Mouse (Mus musculus): ENCODE measurements around the gene Mtg1.
"Not testable (repeated sequence)": the region's sequence is repeated elsewhere in the genome, so short reads cannot be mapped to it uniquely, and the experiment has no call there.

The Mtg1 gene

DNA sequence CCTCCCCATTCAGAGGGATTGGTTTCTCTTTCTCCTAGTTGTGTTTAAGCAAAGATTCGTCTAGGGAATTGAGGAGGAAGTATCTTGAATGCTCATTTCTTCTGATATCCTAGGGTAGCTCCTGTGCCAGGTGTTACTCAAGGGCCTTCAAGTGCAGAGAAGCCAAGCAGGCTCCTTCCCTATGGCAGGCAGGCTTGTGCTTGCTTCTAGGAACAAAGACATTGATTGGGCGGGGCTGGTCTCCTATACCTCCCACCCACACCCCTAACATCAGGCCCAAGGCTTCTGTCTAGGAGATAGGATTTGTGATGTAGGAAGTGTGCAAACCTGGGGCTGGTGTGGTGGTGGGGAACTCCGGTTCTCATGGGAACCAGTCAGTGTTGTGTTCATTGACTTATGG is 10.4 kb upstream of the Mtg1 start:
- no peak for DNase-seq (ENCODE audit: low read depth, low spot score)

DNA sequence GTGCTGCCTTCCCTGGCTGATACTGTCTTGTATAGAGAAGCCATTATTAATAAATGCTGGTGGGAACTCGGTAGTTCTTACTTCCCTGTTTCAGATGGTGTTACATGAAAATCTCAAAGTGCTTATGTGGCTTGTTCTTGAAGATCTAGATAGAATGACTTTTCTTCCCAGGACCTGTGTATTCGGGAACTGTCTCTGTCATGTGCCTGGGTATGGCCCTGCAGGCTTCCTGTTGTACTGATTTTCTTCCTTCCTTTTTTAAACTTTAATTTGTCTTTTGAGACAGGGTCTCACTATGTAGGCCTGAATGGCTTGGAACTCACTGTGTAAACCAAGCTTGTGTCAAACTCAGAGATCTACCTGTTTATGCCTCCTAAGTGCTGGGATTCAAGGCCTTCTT is 9.5 kb upstream of the Mtg1 start:
- no peak for DNase-seq (ENCODE audit: low read depth, low spot score)

DNA sequence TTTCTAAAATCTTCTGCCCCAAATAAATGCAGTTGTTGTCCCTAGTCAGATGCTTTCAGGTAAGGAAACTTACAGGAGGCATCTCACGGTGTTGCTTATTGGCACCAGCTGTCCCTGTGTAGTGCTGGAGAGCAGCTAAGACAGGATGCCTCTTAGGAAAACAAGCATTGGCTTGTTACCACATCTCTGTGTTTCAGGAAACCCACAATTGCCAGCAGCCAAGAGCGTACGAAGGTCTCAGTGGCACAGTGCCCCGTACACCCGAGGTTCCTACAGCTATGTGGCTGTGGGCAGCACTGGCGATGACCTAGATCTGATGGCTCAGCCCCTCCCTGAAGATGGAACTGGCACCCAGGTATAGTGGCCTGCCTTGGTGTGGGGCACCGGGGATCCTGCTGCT is 5.2 kb upstream of the Mtg1 start:
- DNase-seq (ENCODE audit: low read depth, low spot score) = not testable (repeated sequence)

DNA sequence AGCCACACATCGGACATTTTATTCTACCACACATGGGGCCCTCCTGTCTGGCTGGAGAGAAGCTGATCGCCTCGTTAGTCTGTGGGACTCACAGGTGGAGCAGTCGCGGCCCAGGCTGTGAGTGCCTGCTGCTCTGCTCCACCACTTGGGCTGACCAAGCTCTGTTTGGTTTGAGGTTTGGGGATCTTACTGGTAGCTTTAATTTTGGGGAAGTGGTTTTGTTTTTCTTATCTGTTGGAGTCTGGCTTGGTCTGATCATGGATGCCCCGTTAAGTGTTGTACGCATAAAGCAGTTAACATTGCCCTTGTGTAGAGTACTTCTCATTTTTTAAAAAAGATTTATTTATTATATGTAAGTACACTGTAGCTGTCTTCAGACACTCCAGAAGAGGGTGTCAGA is 3.3 kb upstream of the Mtg1 start:
- DNase-seq (ENCODE audit: low read depth, low spot score) = not testable (repeated sequence)

DNA sequence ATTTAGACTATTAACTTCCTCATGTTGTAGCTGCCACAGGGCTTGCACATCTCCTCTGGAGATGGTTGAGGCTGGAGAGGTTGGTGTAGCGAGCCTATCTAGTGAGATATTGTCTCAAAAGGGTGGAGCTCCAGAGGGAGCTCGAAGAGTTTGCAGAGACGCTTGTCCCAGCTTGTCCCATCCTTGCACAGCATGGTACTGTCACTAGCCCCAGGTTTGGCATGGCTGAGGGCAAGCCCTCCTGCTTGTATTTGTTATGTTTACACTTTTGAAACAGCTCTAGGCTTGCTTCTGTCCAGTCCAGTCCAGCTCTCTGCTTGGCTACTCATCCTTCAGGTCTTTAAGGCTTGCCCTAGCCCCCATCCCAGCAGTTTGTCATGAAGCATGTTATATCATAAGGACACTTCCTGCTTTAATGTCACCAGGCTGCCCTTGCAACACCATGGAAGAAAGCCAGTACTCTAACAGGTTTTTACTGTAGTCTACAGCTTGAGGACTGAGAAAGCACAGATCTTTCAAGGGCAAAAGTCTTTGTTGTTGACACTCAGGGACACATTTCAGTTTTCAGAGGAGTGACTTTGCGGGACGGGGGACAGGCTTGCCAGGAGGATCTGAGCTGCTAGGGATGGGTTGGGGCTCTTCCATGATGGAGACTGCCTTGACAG is 2.1 kb upstream of the Mtg1 start:
- no peak for DNase-seq (ENCODE audit: low read depth, low spot score)

DNA sequence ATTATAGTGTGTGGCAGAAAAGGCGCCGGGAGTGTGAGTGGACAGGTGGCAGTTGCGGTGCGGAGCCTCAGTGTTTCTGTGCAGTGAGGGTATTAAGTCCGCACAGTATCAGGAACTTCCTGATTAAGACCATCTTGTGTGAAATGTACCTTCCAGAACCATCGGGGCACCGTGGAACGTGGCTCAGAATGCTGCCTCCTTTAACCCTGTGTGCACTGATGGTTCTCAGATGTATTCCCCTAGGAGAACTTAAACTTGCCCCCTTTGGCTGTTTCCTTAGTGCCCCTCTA is 602 bp downstream of the Mtg1 start:
- no peak for DNase-seq (ENCODE audit: low read depth, low spot score)

- DNase-seq (ENCODE audit: low read depth, low spot score) = peak; percentile 67
Measured at GRCm38 (mm10) chr7:140141350-140141749, 4.0 kb downstream of the Mtg1 start.

GRCm38 (mm10) chr7:140144550-140144949 is 7.2 kb downstream of the Mtg1 start:
- no peak for DNase-seq (ENCODE audit: low read depth, low spot score)

GRCm38 (mm10) chr7:140153383-140153782 is 16.0 kb downstream of the Mtg1 start:
- DNase-seq (ENCODE audit: low read depth, low spot score) = peak; percentile 33

- DNase-seq (ENCODE audit: low read depth, low spot score) = no peak
Measured at GRCm38 (mm10) chr7:140153829-140154217, 16.5 kb downstream of the Mtg1 start.

DNA sequence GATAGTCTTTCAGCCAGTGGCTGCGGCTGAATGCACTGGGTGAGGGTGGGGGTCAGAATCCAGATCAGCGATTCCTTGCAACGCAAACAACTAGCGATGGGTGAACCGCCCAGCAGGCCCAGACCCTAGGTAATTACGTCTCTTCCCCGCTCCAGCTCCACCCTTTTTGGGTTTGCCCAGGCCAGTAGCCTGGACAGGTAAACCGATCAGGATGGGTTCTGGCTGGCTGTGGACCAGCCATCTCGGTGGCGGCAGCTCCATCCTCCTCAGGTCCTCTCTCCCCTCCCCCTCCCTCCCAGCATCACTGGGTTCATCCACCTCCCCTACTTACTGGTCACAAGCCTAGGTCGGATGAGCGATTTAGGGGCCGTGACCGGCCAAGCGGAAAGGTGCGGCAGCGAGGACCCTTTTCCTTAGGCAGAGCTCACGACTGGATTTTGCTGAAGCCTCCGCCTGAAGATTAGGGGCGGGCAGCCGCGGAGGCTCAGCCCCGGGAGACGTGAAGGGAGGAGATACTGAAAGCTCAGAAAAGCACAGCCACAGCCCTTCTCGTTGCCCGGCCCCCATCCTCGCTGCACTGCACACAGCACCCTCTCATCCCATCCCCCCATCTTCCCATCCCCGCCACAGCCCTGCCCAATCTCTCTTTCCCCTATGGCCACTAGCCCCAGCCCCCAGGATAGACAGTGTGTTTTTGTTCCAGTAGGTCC is 17.0 kb downstream of the Mtg1 start, which contains the start of gene Sprn:
Gene Sprn (minus strand): TSS at position 660 of the 710 bp plus-strand sequence.
- DNase-seq (ENCODE audit: low read depth, low spot score) = peak; percentile 24

GRCm38 (mm10) chr7:140160363-140160762 is 23.0 kb downstream of the Mtg1 start:
- no peak for DNase-seq (ENCODE audit: low read depth, low spot score)

DNA sequence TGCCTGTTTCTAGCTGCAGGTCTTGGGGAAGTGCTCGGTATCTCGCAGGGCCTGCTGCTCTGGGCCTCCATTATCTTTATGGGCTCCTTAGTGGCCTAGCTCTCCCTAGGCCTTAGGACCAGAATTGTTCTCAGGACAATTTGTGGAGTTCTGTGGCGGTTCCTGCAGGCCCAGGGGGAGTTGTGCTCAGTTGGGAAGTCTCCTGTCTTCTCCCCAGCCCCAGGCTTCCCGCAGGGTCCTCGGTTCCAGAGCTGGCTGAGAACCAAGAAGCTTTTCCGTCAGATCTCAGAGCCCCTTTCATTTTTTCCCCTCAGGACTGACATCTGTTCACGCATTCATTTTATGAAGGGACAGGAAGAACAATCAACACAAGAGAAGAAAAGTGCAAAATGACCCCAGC is 27.3 kb downstream of the Mtg1 start, which contains the start of gene Olfr522:
Gene Olfr522 (minus strand): TSS at position 101 of the 400 bp plus-strand sequence.
- no peak for DNase-seq (ENCODE audit: low read depth, low spot score)

DNA sequence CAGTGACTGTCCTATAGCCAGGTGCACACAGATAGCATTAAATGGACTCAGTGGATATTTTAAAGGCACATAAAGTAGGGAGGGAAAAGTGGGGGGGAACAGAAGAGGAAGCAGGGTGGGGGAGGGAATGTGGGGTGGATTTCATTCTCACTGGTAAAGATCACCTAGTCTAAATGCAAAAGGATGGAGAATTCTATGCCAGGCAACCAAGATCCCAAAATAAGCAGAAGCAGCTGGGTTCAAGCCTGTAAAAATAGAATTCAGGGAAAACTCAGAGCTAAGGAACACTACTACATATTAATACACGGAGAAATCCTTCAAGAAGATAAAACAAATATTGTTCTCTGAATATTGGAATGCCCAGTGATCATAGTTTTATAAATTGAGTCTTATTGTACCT is 30.6 kb downstream of the Mtg1 start:
- no peak for DNase-seq (ENCODE audit: low read depth, low spot score)

GRCm38 (mm10) chr7:140169386-140169785 is 32.0 kb downstream of the Mtg1 start:
- DNase-seq (ENCODE audit: low read depth, low spot score) = no peak

DNA sequence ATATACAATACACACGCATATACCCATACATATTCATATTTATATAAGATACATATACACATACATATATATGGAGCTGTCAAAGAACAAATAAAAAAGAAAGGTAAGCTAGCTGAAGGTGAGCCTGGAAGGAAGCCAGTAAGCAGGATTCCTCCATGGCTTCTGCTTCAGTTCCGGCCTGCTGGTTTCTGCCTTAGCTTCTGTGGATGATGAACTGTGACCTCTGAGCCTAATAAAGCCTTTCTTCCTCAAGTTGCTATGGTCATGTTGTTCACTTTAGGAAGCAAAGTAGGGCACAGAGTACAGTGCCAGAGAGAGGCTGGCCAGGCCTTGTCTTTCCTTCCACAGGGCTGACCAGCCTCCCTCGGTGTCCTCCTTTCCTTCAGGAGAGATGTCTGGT is 33.5 kb downstream of the Mtg1 start:
- DNase-seq (ENCODE audit: low read depth, low spot score) = no peak

GRCm38 (mm10) chr7:140172936-140173335 is 35.6 kb downstream of the Mtg1 start, which contains the start of gene Olfr523:
Olfr523 (plus strand) TSS chr7:140173217.
- DNase-seq (ENCODE audit: low read depth, low spot score) = no peak

DNA sequence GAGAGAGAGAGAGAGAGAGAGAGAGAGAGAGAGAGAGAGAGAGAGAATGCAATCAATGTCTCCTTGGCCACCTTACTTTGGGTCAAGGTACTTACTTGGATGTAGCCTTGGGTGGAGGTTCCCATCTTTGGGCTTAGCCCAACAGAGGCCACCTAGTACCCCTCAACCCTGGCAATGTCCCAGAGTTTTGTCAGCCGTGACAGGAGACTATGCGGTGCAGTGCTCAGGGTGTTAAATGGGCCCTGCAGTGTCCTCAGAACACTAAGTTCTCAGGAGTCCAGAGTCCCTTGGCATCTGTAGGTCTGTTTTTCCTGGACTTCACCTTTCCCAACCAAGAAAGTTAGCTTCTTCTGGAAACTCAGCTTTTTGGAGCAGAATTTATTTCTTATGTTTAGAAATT is 41.8 kb downstream of the Mtg1 start:
- no peak for DNase-seq (ENCODE audit: low read depth, low spot score)

- DNase-seq (ENCODE audit: low read depth, low spot score) = no peak
Measured at GRCm38 (mm10) chr7:140180692-140181091, 43.3 kb downstream of the Mtg1 start.

DNA sequence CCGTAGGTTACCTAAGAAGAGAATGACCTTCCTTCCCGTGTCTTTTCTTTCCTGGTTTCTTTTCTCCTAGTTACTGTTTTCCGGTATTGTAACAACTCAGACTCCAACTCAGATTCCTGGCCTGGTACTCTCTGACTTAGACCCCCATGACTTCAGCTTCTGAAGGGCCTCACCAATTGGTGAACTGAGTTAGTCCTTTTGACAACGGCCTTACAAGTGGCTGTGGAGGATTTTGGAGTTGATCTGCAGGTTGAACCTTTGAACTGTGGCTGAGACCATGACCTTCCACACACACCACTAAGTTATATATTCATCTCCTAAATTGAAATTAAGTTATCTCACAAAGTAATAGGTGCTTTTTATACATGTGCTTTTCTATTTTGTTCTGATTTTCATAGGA is 46.8 kb downstream of the Mtg1 start:
- DNase-seq (ENCODE audit: low read depth, low spot score) = no peak

DNA sequence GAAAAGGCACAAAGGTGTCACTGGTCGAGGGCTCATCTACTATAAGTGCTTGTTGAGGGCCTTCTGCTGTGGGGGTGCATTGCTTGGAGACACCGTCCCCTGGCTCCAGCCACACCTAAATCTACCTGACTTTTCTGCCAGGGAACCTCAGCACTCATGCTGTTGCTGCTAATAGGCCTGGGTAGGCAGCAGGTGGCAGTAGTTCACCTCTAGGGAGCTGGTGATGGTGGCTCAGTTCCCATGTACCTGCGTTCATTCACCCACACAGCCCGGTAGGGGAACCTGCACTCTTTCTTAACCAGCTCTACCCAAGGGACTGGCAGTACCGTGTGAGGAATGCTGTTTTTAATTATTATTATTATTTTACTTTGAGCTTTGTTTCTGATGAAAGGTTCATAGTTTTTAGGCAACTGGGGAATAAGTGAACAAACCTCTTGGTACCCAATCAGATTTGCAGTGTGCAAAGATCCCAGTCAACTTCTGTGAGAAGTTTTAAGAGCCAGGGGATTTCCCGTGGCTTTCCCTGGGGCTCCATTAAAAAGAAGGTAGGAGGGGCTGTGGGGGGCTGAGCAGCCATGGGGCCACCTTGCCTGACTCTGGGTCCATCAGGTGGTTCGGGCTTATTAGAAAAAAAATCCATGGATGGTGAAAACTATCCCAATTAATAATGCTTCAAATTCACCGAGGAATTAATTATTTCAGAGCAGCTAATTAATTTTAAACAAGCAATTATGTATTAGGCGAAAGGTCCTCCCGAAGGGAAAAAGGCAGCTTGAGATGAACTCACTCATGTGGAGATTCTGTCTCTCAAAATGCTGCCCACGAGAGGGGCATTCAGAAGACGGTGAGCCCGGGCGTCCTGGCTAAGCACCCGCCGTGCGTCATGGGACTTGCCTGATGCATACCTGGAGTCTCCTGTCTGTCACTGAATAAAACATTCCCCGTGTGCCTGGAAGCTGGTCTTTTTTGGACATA is 49.6 kb downstream of the Mtg1 start:
- peak; percentile 8 for DNase-seq (ENCODE audit: low read depth, low spot score)

GRCm38 (mm10) chr7:140187721-140188390 is 50.5 kb downstream of the Mtg1 start:
- DNase-seq (ENCODE audit: low read depth, low spot score) = no peak
